ENCODE assay signal across 13 mouse cellular contexts in the genomic region with DNA sequence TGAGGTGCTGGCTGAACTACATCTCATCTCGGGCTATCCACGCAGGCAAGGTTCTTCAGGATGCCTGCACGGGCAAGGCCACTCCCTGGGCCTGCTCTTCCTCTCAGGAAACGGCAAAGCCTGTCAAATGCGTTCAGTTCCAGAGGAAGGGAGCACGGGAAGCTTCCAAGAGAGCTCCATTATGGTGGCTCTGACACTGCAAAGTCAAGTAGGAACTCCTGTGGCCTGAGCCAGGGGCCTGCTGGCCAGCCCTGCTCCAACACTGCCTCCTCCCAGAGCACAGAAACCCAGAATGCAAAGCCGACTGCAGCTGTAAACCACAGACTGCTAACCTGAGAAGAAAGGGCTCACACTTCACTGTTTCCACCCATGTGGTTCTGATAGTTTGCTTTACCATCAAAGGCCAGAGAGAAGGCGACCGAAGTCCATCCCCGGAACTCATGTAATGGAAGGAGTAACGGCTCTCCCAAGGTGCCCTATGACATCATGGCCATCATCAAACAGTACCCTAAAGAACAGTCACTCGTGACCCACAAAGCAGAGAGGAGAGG. TPM values are rescaled to one million over a fixed set of nuclear protein-coding genes. Genes with fewer than 3 reads are reported as not detected.
DNase-seq lines count a peak whose midpoint lies in the region; ATAC-seq lines count a peak whose summit lies in the region.
"Had no signal": no experiment of that assay in that cellular context is flagged by ENCODE, and none has a peak within 500 bp of the region (broad histone marks: within the 10 kb centered on the region; RNA-seq: fewer than 3 reads in every experiment).

No protein-coding gene starts in this region.

- no peak overlapping the region for H3K4me2 ChIP-seq in forebrain, embryonic 13.5 days
- H3K4me2 ChIP-seq in liver, embryonic 15.5 days = no peak overlapping the region

- DNase-seq in forebrain, embryonic 10.5 days (ENCODE audit: extremely low spot score, low spot score) = no peak
- peak; percentile 18 for DNase-seq in kidney, postnatal 10 days
- no peak for DNase-seq in kidney, postnatal 14 days
- DNase-seq in thymus, postnatal 14 days = peak; percentile 59
- DNase-seq in frontal cortex, postnatal 10 days (ENCODE audit: low spot score in 2 of 2) = no peak
- DNase-seq: midbrain, embryonic 14.5 days; right cerebral cortex, postnatal 14 days had no signal

- 89% methylated on average over 12 of the region's 12 CpGs for WGBS in forebrain, embryonic 10.5 days
- WGBS in forebrain, embryonic 13.5 days = 90% methylated on average over 12 of the region's 12 CpGs
- 64% methylated on average over 12 of the region's 12 CpGs for WGBS in liver, embryonic 15.5 days (ENCODE audit: insufficient replicate concordance)

- peaks cover 22% of the 10 kb centered on the region for H3K4me1 ChIP-seq in forebrain, embryonic 10.5 days
- H3K4me1 ChIP-seq in forebrain, embryonic 13.5 days = no peaks in the 10 kb centered on the region
- peaks cover 91% of the 10 kb centered on the region for H3K4me1 ChIP-seq in liver, embryonic 15.5 days (replicated peaks)

- H3K27ac ChIP-seq in forebrain, embryonic 10.5 days = 0 out of 2 replicates have a peak overlapping the region, but pooled peaks have one; percentile 32
- H3K27ac ChIP-seq in forebrain, embryonic 13.5 days = no peak overlapping the region
- H3K27ac ChIP-seq in liver, embryonic 15.5 days (replicated peaks) = peak overlapping the region; percentile 85
- H3K27ac ChIP-seq: layer of hippocampus, adult 2 months had no signal

- no peak for ATAC-seq in forebrain, embryonic 13.5 days
- no peak for ATAC-seq in liver, embryonic 15.5 days (ENCODE audit: insufficient read depth)
- no peak for ATAC-seq in megakaryocyte progenitor cell, adult 5-6 weeks (replicated peaks; ENCODE audit: poor library complexity)
- ATAC-seq: intestine, embryonic 16.5 days had no signal

- no peaks in the 10 kb centered on the region for H3K9me3 ChIP-seq in forebrain, embryonic 10.5 days
- no peaks in the 10 kb centered on the region for H3K9me3 ChIP-seq in forebrain, embryonic 13.5 days (replicated peaks)
- no peaks in the 10 kb centered on the region for H3K9me3 ChIP-seq in liver, embryonic 15.5 days (replicated peaks)

- H3K9ac ChIP-seq in forebrain, embryonic 13.5 days = no peak overlapping the region
- peak overlapping the region; percentile 36; the same call in 1 of the 2 replicates for H3K9ac ChIP-seq in liver, embryonic 15.5 days

- H3K27me3 ChIP-seq in forebrain, embryonic 10.5 days (ENCODE audit: poor library complexity, severe bottlenecking) = no peaks in the 10 kb centered on the region
- H3K27me3 ChIP-seq in forebrain, embryonic 13.5 days = no peaks in the 10 kb centered on the region
- H3K27me3 ChIP-seq in liver, embryonic 15.5 days = no peaks in the 10 kb centered on the region

- peaks cover 5% of the 10 kb centered on the region; the same call in 1 of the 2 replicates for H3K36me3 ChIP-seq in forebrain, embryonic 10.5 days (replicated peaks)
- H3K36me3 ChIP-seq in forebrain, embryonic 13.5 days (ENCODE audit: poor library complexity, severe bottlenecking) = no peaks in the 10 kb centered on the region
- peaks cover 21% of the 10 kb centered on the region for H3K36me3 ChIP-seq in liver, embryonic 15.5 days (replicated peaks)
- H3K36me3 ChIP-seq: G1E had no signal

- H3K4me3 ChIP-seq in forebrain, embryonic 10.5 days = no peak overlapping the region
- no peak overlapping the region for H3K4me3 ChIP-seq in forebrain, embryonic 13.5 days
- H3K4me3 ChIP-seq in liver, embryonic 15.5 days (replicated peaks) = no peak overlapping the region
- H3K4me3 ChIP-seq: layer of hippocampus, adult 2 months had no signal

RNA-seq across cellular contexts. Expression of a gene that starts 11.1 kb away (rescaled TPM):
- polyA plus RNA-seq in forebrain, embryonic 10.5 days (2016; fragmentation: Nextera tagmentation; extraction: Ambion mirVana) = 7.8 and 8.0 TPM in 2 replicates
- 4.1 and 4.7 TPM in 2 replicates for polyA plus RNA-seq in forebrain, embryonic 13.5 days (2015; fragmentation: Nextera tagmentation; extraction: Ambion mirVana)
- 7.7 and 9.1 TPM in 2 replicates for polyA plus RNA-seq in liver, embryonic 15.5 days (2015; fragmentation: Nextera tagmentation; extraction: Ambion mirVana)
- total RNA-seq in megakaryocyte progenitor cell, adult 5-6 weeks (2015) = 49.8 and 51.4 TPM in 2 replicates
- 46.2 and 56.7 TPM in 2 replicates for total RNA-seq in megakaryocyte progenitor cell, adult 5-6 weeks (2017)

Comparison
In these comparisons a context has a peak if more than half of its experiments do, and no peak if none do; other contexts are left out.
1. DNase-seq: peak in kidney, postnatal 10 days (single experiment) and thymus, postnatal 14 days (single experiment); none in forebrain, embryonic 10.5 days (single experiment), kidney, postnatal 14 days (single experiment) and frontal cortex, postnatal 10 days (0 of 2).